Mouse (Mus musculus): ENCODE data around the gene Mff. TPM values are rescaled to one million over a fixed set of nuclear protein-coding genes. Genes with fewer than 3 reads are reported as not detected.

Mff gene
- polyA plus RNA-seq, 1 experiment from 2014 or later = 345 TPM

DNA sequence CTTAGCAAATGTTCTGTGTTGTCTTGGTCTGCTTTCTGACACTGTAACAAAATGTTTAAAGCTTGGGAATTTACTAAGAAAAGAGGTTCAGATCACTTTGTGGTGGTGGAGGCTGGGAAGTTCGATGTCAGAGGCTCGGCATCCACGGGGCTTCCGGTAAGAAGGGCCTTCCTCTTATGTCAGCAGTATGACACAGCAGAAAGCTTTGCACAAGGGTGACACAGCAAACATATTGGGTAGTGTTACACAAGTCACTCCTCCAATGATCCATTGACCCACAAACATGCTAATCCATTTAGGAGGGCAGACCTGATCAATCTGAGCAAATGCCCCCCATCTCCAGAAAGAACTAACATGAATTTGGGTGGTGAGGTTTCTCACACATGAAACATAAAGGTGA, 72.4 kb downstream of the Mff start:
- WGBS = 96% methylated on average over 4 of the region's 4 CpGs
- Histone ChIP-seq H3K27me3 (no peaks in the 10 kb centered on the region), H3K4me2 (replicated peaks) (no peak overlapping the region), H3K4me1 (replicated peaks) (no peaks in the 10 kb centered on the region), H3K36me3 (no peaks in the 10 kb centered on the region), H3K4me3 (replicated peaks) (no peak overlapping the region), H3K9me3 (no peaks in the 10 kb centered on the region), H3K9ac (replicated peaks) (no peak overlapping the region), H3K27ac (no peak overlapping the region)
- no peak for ATAC-seq

DNA sequence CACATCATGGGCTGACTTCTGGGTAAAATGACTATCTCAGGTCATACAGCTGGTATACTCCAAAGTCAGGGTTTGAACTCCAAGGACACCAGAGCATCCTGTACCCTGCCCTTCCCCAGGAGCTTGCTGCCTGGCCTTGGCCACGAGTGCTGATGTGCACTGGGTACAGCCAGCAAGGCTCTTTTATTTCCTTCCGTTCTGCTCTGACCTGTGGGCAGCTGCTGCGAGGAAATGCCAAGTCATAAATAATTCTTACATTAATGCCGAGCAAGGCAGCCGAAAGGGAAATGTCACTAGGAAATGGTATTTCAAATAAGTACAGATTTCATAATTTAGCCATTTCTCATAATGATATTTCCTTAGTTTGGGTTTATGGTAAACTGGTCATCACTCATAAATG, 73.6 kb downstream of the Mff start:
- Histone ChIP-seq H3K27me3 (no peaks in the 10 kb centered on the region), H3K27ac (no peak overlapping the region), H3K4me3 (replicated peaks) (no peak overlapping the region), H3K4me1 (replicated peaks) (no peaks in the 10 kb centered on the region), H3K36me3 (no peaks in the 10 kb centered on the region), H3K9ac (replicated peaks) (no peak overlapping the region), H3K9me3 (no peaks in the 10 kb centered on the region), H3K4me2 (replicated peaks) (no peak overlapping the region)
- WGBS = 71% methylated on average over 5 of the region's 5 CpGs
- no peak for ATAC-seq

DNA sequence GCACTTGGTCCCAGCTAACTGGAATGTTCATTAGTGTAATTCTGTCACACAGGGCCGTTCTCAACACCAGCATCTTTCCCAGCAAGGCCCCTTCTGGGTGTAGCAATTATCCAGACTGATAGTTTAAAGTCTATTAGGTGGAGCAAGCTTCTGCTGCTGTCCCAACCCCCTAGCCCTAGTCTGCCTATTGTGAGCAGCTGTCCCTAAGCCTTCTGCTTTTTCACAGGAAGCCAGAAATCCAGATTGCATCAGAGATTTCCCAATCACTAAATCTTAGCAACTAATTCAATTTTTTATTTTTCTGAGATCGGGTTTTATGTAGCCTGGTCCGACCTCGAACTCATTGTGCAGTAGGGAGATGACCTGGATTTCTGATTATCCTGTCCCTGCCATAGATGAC, 74.2 kb downstream of the Mff start:
- Histone ChIP-seq H3K4me3 (replicated peaks) (no peak overlapping the region), H3K9ac (replicated peaks) (no peak overlapping the region), H3K9me3 (no peaks in the 10 kb centered on the region), H3K27ac (no peak overlapping the region), H3K4me2 (replicated peaks) (no peak overlapping the region), H3K36me3 (no peaks in the 10 kb centered on the region), H3K27me3 (no peaks in the 10 kb centered on the region), H3K4me1 (replicated peaks) (no peaks in the 10 kb centered on the region)
- 85% methylated on average over 4 of the region's 4 CpGs for WGBS
- ATAC-seq = no peak

- Histone ChIP-seq H3K27ac (no peak overlapping the region), H3K4me2 (replicated peaks) (no peak overlapping the region), H3K9ac (replicated peaks) (no peak overlapping the region), H3K27me3 (no peaks in the 10 kb centered on the region), H3K36me3 (no peaks in the 10 kb centered on the region), H3K9me3 (no peaks in the 10 kb centered on the region), H3K4me3 (replicated peaks) (no peak overlapping the region), H3K4me1 (replicated peaks) (no peaks in the 10 kb centered on the region)
- no peak for ATAC-seq
- 81% methylated on average over 12 of the region's 12 CpGs for WGBS
Observed at GRCm38 (mm10) chr1:82801105-82801783, 76.6 kb downstream of the Mff start.

Other genes starting within 250 kb of the Mff start
- 0.05 and 0.09 TPM in 2 replicates for gene Col4a4, start 138.0 kb upstream of the Mff start, polyA plus RNA-seq (2015; fragmentation: Nextera tagmentation; extraction: Ambion mirVana)
- 0.09 and 0.14 TPM in 2 replicates for gene Col4a3, start 138.0 kb upstream of the Mff start, polyA plus RNA-seq (2015; fragmentation: Nextera tagmentation; extraction: Ambion mirVana)
- 0.11 and 0.22 TPM in 2 replicates for gene Tm4sf20, start 43.6 kb downstream of the Mff start, polyA plus RNA-seq (2015; fragmentation: Nextera tagmentation; extraction: Ambion mirVana)
- gene Gm47791, start 46.4 kb downstream of the Mff start, polyA plus RNA-seq (2015; fragmentation: Nextera tagmentation; extraction: Ambion mirVana) = not detected in 2 replicates
- 26.5 and 31.0 TPM in 2 replicates for gene Agfg1, start 114.6 kb downstream of the Mff start, polyA plus RNA-seq (2015; fragmentation: Nextera tagmentation; extraction: Ambion mirVana)
- 0.34 TPM in 1 of 2 replicates, not detected in the other for gene A030005L19Rik, start 188.4 kb downstream of the Mff start, polyA plus RNA-seq (2015; fragmentation: Nextera tagmentation; extraction: Ambion mirVana)
- gene A030014E15Rik, start 200.0 kb downstream of the Mff start, polyA plus RNA-seq (2015; fragmentation: Nextera tagmentation; extraction: Ambion mirVana) = not detected in 2 replicates
- not detected in 2 replicates for gene Gm6217, start 206.5 kb downstream of the Mff start, polyA plus RNA-seq (2015; fragmentation: Nextera tagmentation; extraction: Ambion mirVana)
- gene A030003K21Rik, start 218.5 kb downstream of the Mff start, polyA plus RNA-seq (2015; fragmentation: Nextera tagmentation; extraction: Ambion mirVana) = not detected in 2 replicates
- not detected in 2 replicates for gene Gm7544, start 231.1 kb downstream of the Mff start, polyA plus RNA-seq (2015; fragmentation: Nextera tagmentation; extraction: Ambion mirVana)
- gene Gm47955, start 235.4 kb downstream of the Mff start, polyA plus RNA-seq (2015; fragmentation: Nextera tagmentation; extraction: Ambion mirVana) = not detected in 2 replicates

Data from midbrain, embryonic 13.5 days (tissue).